Mouse (Mus musculus): ENCODE measurements around the gene Rap1a.

DNA sequence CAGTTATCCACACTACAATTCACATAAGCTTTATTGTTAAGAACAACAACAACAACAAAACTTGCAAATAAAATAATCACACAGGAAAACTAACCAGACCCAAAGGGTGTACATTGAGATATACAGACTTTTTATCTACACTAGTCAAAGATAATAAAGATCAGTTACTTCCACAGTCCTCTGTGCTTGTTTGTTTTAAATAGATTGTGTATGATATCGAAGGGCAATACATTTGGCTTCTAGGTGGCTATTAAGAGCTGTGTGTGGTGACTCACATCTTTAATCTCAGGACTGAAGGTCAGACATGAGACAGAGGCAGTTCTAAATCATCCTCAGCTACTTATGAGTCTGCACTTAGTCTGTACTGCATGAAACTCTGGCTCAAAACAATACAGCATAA is 6.5 kb upstream of the Rap1a start:
- no peak for TF ChIP-seq CTCF (IDR thresholded peaks at IDR 0.05)
- TF ChIP-seq EP300 (IDR thresholded peaks at IDR 0.05; ENCODE audit: insufficient read depth, low read depth, low read length): no peak
- TF ChIP-seq POLR2A (IDR thresholded peaks at IDR 0.05; ENCODE audit: insufficient read depth, low read depth, low read length): no peak

Data from heart, adult 2 months (tissue).